ENCODE assay signal across 8 mouse cellular contexts in the genomic region with DNA sequence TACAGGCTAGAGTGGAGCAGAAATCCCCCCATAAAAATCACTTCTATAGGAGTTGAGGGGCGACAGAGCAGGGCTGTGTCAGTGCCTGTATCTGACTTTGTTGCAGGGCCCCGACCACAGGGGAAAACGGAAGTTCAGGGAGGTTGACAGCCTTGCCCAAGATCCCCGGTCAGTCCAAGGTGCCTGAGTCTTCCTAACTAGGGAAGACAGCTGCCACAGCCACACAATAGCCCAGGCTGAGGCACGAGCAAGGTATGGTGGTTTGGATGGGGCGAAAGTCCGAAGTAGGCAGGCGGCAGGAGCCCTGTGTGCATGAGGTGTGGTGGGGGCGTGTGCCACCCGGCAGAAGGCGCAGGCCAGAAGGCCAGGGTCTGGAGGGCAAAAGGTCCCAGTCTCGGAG. TPM values are rescaled to one million over a fixed set of nuclear protein-coding genes. Genes with fewer than 3 reads are reported as not detected.
DNase-seq lines count a peak whose midpoint lies in the region; ATAC-seq and TF ChIP-seq lines count a peak whose summit lies in the region.

A gene (plus strand): TSS at position 153 of the 400 bp plus-strand sequence.

- TF ChIP-seq EP300 in liver, embryonic 14.5 days (IDR thresholded peaks at IDR 0.05; ENCODE audit: low read depth): no peak

- no peak for TF ChIP-seq CTCF in liver, embryonic 14.5 days (IDR thresholded peaks at IDR 0.05; ENCODE audit: low read depth)

- H3K4me3 ChIP-seq in heart, embryonic 13.5 days: peak within 1 kb of the TSS; percentile 80
- H3K4me3 ChIP-seq in liver, embryonic 14.5 days (ENCODE audit: insufficient read depth in 1 of 2, low read depth in 2 of 2, low read length in 2 of 2): peak within 1 kb of the TSS; percentile 60 to 67
- H3K4me3 ChIP-seq in stomach, embryonic 14.5 days (ENCODE audit: low read depth, low read length): peak within 1 kb of the TSS; percentile 47

- no peaks in the 10 kb centered on the region for H3K9me3 ChIP-seq in heart, embryonic 13.5 days
- no peaks in the 10 kb centered on the region for H3K9me3 ChIP-seq in liver, embryonic 14.5 days (ENCODE audit: control insufficient read depth, low read length)
- H3K9me3 ChIP-seq in stomach, embryonic 14.5 days (ENCODE audit: control insufficient read depth, low read depth, low read length): no peaks in the 10 kb centered on the region

- peaks cover 19% of the 10 kb centered on the region; the same call in 1 of the 2 replicates for H3K27me3 ChIP-seq in heart, embryonic 13.5 days (replicated peaks)
- no peaks in the 10 kb centered on the region; the same call in none of the 2 replicates for H3K27me3 ChIP-seq in liver, embryonic 14.5 days (ENCODE audit: control insufficient read depth, insufficient read depth, low read length)
- H3K27me3 ChIP-seq in stomach, embryonic 14.5 days (ENCODE audit: control insufficient read depth, insufficient read depth, low read length): no peaks in the 10 kb centered on the region

- H3K36me3 ChIP-seq in heart, embryonic 13.5 days: no peaks in the 10 kb centered on the region
- H3K36me3 ChIP-seq in liver, embryonic 14.5 days (replicated peaks; ENCODE audit: control insufficient read depth, insufficient read depth, low read depth): no peaks in the 10 kb centered on the region
- H3K36me3 ChIP-seq in stomach, embryonic 14.5 days (ENCODE audit: control insufficient read depth, insufficient read depth, low read length): no peaks in the 10 kb centered on the region

- peak within 1 kb of the TSS; percentile 74 for H3K4me2 ChIP-seq in heart, embryonic 13.5 days
- H3K4me2 ChIP-seq in liver, embryonic 14.5 days (ENCODE audit: low read depth): peak within 1 kb of the TSS; percentile 83
- H3K4me2 ChIP-seq in stomach, embryonic 14.5 days (replicated peaks; ENCODE audit: low read depth, low read length): peak within 1 kb of the TSS; percentile 83

- no peak for DNase-seq in heart, adult 11 months
- DNase-seq in R1 (ENCODE audit: low read depth, low spot score): peak; percentile 24
- no peak for DNase-seq in gonadal fat pad, adult 2 months (ENCODE audit: low read depth)
- no peak for DNase-seq in liver, embryonic 14.5 days (ENCODE audit: low read depth in 3 of 3, low spot score in 3 of 3)
- DNase-seq in embryo, embryonic 10 days (ENCODE audit: low spot score): no peak
- DNase-seq in cerebellum, postnatal 25 days: no peak

- H3K9ac ChIP-seq in heart, embryonic 13.5 days: peak within 1 kb of the TSS; percentile 94
- H3K9ac ChIP-seq in liver, embryonic 14.5 days (replicated peaks): peak within 1 kb of the TSS; percentile 83
- peak within 1 kb of the TSS; percentile 39 for H3K9ac ChIP-seq in stomach, embryonic 14.5 days (replicated peaks; ENCODE audit: low read depth, low read length)

- H3K4me1 ChIP-seq in heart, embryonic 13.5 days: peaks cover 50% of the 10 kb centered on the region
- H3K4me1 ChIP-seq in liver, embryonic 14.5 days (replicated peaks; ENCODE audit: control insufficient read depth in 2 of 2, insufficient read depth in 2 of 2, low read length in 1 of 2): peaks cover 31 to 39% of the 10 kb centered on the region in 2 experiments
- peaks cover 15% of the 10 kb centered on the region; the same call in 1 of the 2 replicates for H3K4me1 ChIP-seq in stomach, embryonic 14.5 days (ENCODE audit: control insufficient read depth, insufficient read depth, low read length)

- ATAC-seq in heart, embryonic 13.5 days (ENCODE audit: extremely low read depth, insufficient number of reproducible peaks, low FRiP score, low TSS enrichment): no peak
- ATAC-seq in liver, embryonic 14.5 days (ENCODE audit: insufficient read depth): no peak
- ATAC-seq in stomach, embryonic 14.5 days (ENCODE audit: insufficient number of reproducible peaks, insufficient read depth, low FRiP score, low read depth): no peak

- 20% methylated on average over 12 of the region's 12 CpGs for WGBS in heart, embryonic 13.5 days
- 6% methylated on average over 12 of the region's 12 CpGs for WGBS in liver, embryonic 14.5 days (ENCODE audit: insufficient replicate concordance)
- 24% methylated on average over 12 of the region's 12 CpGs for WGBS in stomach, embryonic 14.5 days

- peak within 1 kb of the TSS; percentile 92 for H3K27ac ChIP-seq in heart, embryonic 13.5 days (replicated peaks)
- peak within 1 kb of the TSS; percentile 82 for H3K27ac ChIP-seq in liver, embryonic 14.5 days
- no peak within 1 kb of the TSS for H3K27ac ChIP-seq in stomach, embryonic 14.5 days (ENCODE audit: low read length)

RNA-seq across cellular contexts. Expression of the gene that starts here (rescaled TPM):
- polyA plus RNA-seq in heart, embryonic 13.5 days (2015; fragmentation: Nextera tagmentation; extraction: Ambion mirVana): 224 and 258 TPM in 2 replicates
- 17.1 and 18.7 TPM in 2 replicates for polyA plus RNA-seq in gonadal fat pad, adult 2 months (2012; rRNA removed)
- 23.5 and 25.0 TPM in 2 replicates for polyA plus RNA-seq in liver, embryonic 14.5 days (2012; rRNA removed)
- polyA plus RNA-seq in liver, embryonic 14.5 days (2014; fragmentation: Nextera tagmentation; extraction: Ambion mirVana): 25.8 and 31.6 TPM in 2 replicates
- polyA plus RNA-seq in stomach, embryonic 14.5 days (2014; fragmentation: Nextera tagmentation; extraction: Ambion mirVana): 24.1 and 32.9 TPM in 2 replicates

Comparison
In these comparisons a context has a peak if more than half of its experiments do, and no peak if none do; other contexts are left out.
1. H3K9ac ChIP-seq: peak in every context shown above with its lines; median percentile 94 in heart, embryonic 13.5 days; 83 in liver, embryonic 14.5 days; 39 in stomach, embryonic 14.5 days.